Mouse (Mus musculus) ES-E14 (cell line): ENCODE measurements around the gene Slc25a13.

Experiments used
- CHD2 ChIP-seq: IDR thresholded peaks from 2 replicates; pipeline ENCODE4 v1.6.1; 2014; ENCODE audit warnings: mild to moderate bottlenecking, low read depth, low read length, inconsistent platforms
- HCFC1 ChIP-seq: IDR thresholded peaks from 2 replicates; pipeline ENCODE4 v1.6.1; 2012; ENCODE audit warnings: low read length, inconsistent platforms, borderline replicate concordance; ENCODE audit not compliant: insufficient read depth
- MAFK ChIP-seq: IDR thresholded peaks from 2 replicates; pipeline ENCODE4 v1.6.1; 2014; ENCODE audit warnings: mild to moderate bottlenecking, low read depth, low read length, inconsistent platforms; ENCODE audit not compliant: insufficient read depth
- ZNF384 ChIP-seq: IDR thresholded peaks from 2 replicates; pipeline ENCODE4 v1.6.1; 2012; ENCODE audit warnings: low read depth, low read length, inconsistent platforms

GRCm38 (mm10) chr6:6236788-6237298 lies 19.9 kb upstream of the Slc25a13 start:
- TF ChIP-seq MAFK, result no peak
- no peak for TF ChIP-seq HCFC1
- no peak for TF ChIP-seq ZNF384
- no peak for TF ChIP-seq CHD2
